Mouse (Mus musculus) midbrain, embryonic 12.5 days (tissue): ENCODE data around the gene Ankrd12. TPM values are rescaled to one million over a fixed set of nuclear protein-coding genes. Genes with fewer than 3 reads are reported as not detected.
"Not testable (repeated sequence)": the region's sequence is repeated elsewhere in the genome, so short reads cannot be mapped to it uniquely, and the experiment has no call there.

Source experiments
- ATAC-seq: fragments of 200-750 bp; cut with Nextera tagmentation; 2 replicates; pipeline ENCODE4 v1.8.0; 2017; ENCODE audit warnings: low read depth, moderate TSS enrichment, moderate library complexity; ENCODE audit not compliant: low FRiP score
- H3K27ac ChIP-seq: fragments of 300-500 bp; sonication (generic); replicated peaks from 2 replicates; pipeline ENCODE4 v1.5.1; 2016; ENCODE audit warnings: mild to moderate bottlenecking
- H3K27me3 ChIP-seq: fragments of 300-500 bp; sonication (generic); 2 replicates; pipeline ENCODE4 v1.6.1; 2016; ENCODE audit warnings: mild to moderate bottlenecking
- H3K36me3 ChIP-seq: fragments of 300-500 bp; sonication (generic); 2 replicates; pipeline ENCODE4 v1.6.1; 2016
- H3K4me1 ChIP-seq: fragments of 300-500 bp; sonication (generic); 2 replicates; pipeline ENCODE4 v1.6.1; 2016
- H3K4me2 ChIP-seq: fragments of 300-500 bp; sonication (generic); replicated peaks from 2 replicates; pipeline ENCODE4 v1.6.1; 2016; ENCODE audit warnings: mild to moderate bottlenecking, moderate library complexity
- H3K4me3 ChIP-seq: fragments of 300-500 bp; sonication (generic); 2 replicates; pipeline ENCODE4 v1.5.1; 2016; ENCODE audit warnings: mild to moderate bottlenecking
- H3K9ac ChIP-seq: fragments of 300-500 bp; sonication (generic); replicated peaks from 2 replicates; pipeline ENCODE4 v1.6.1; 2016; ENCODE audit warnings: mild to moderate bottlenecking, moderate library complexity
- H3K9me3 ChIP-seq: fragments of 300-500 bp; sonication (generic); 2 replicates; pipeline ENCODE4 v1.6.1; 2016; ENCODE audit warnings: mild to moderate bottlenecking
- WGBS: fragments of 180-500 bp; shearing (Covaris S2); methylation state at CpG from one replicate; pipeline ENCODE4 v1.1.7; 2016; 5-methylcytosine and 5-hydroxymethylcytosine counted together
- polyA plus RNA-seq: library from polyadenylated mRNA; unstranded; fragments of >200 nt; fragmentation: Nextera tagmentation; extraction: Ambion mirVana; gene quantifications from 2 replicates; pipeline ENCODE4 v1.2.1, GENCODE M21; 2016

Ankrd12 gene
- polyA plus RNA-seq, 1 experiment from 2014 or later, result 52.4 TPM

GRCm38 (mm10) chr17:66076174-66076927, 538 bp downstream of the Ankrd12 start:
- peak; percentile 87 for ATAC-seq
- under 1% methylated on average over 80 of the region's 95 CpGs for WGBS
- H3K9ac ChIP-seq, result peak overlapping the region; percentile 92
- peak overlapping the region; percentile 98 for H3K4me3 ChIP-seq
- peak overlapping the region; percentile 95 for H3K27ac ChIP-seq
- H3K9me3 ChIP-seq, result no peaks in the 10 kb centered on the region
- peaks cover 21% of the 10 kb centered on the region for H3K36me3 ChIP-seq
- H3K4me1 ChIP-seq, result peaks cover 11% of the 10 kb centered on the region
- H3K4me2 ChIP-seq, result peak overlapping the region; percentile 88
- H3K27me3 ChIP-seq, result no peaks in the 10 kb centered on the region

DNA sequence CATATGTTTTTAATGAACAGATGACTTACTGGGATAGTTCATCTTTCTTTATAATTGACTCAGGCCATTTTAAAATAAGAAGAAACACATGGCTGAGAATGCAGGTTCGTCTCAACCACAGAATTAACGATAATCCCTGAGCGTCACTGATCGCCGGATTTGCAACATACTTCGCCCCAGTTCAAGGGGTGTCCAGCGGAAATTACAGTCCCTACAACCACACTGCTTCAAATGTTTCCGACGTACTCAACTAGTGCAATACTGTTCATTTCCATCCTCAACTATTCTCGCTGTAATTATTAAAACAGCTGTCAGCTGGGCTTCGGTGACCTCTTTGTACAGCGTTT, 1.1 kb downstream of the Ankrd12 start:
- Histone ChIP-seq H3K27me3 (no peaks in the 10 kb centered on the region), H3K9me3 (no peaks in the 10 kb centered on the region), H3K4me3 (peak overlapping the region; percentile 98), H3K27ac (peak overlapping the region; percentile 95), H3K36me3 (peaks cover 15% of the 10 kb centered on the region), H3K4me2 (peak overlapping the region; percentile 88), H3K4me1 (peaks cover 11% of the 10 kb centered on the region), H3K9ac (peak overlapping the region; percentile 92)
- ATAC-seq, result no peak
- WGBS, result 4% methylated on average over 12 of the region's 12 CpGs

DNA sequence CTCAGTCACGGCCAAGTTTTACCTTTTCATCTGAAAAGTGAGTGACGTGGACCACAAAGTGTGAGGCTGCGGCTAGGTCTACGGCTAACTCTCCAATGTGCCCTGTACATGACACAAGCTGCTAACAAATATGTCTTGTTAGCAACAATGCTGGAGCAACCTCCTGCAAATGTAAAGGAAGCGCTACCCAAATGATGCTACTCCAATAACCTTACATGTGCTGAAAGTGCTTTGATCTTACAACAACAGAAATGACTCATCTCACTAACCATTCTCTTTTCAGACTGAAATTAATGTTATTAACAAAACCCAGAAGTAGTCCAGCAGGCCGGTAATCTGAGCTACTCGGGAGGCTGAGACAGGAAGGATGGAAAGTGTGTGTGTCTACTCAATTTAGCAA, 2.9 kb downstream of the Ankrd12 start:
- ATAC-seq, result no peak

GRCm38 (mm10) chr17:66069036-66069435, 7.9 kb downstream of the Ankrd12 start:
- not testable (repeated sequence) for H3K4me1 ChIP-seq

More for the DNA sequence above, 2.9 kb downstream of the Ankrd12 start:
- H3K27ac ChIP-seq, result no peak overlapping the region
- 88% methylated on average over 7 of the region's 7 CpGs for WGBS
- peaks cover 11% of the 10 kb centered on the region for H3K4me1 ChIP-seq
- no peaks in the 10 kb centered on the region for H3K27me3 ChIP-seq
- H3K36me3 ChIP-seq, result no peaks in the 10 kb centered on the region
- H3K4me2 ChIP-seq, result no peak overlapping the region
- no peaks in the 10 kb centered on the region for H3K9me3 ChIP-seq
- no peak overlapping the region for H3K4me3 ChIP-seq
- no peak overlapping the region for H3K9ac ChIP-seq

GRCm38 (mm10) chr17:66065115-66065514, 11.8 kb downstream of the Ankrd12 start:
- no peak overlapping the region for H3K4me2 ChIP-seq
- no peaks in the 10 kb centered on the region for H3K27me3 ChIP-seq
- H3K27ac ChIP-seq, result no peak overlapping the region
- WGBS, result 85% methylated on average over 4 of the region's 4 CpGs
- no peak overlapping the region for H3K9ac ChIP-seq
- ATAC-seq, result no peak
- H3K4me1 ChIP-seq, result no peaks in the 10 kb centered on the region
- H3K9me3 ChIP-seq, result no peaks in the 10 kb centered on the region
- no peak overlapping the region for H3K4me3 ChIP-seq
- H3K36me3 ChIP-seq, result no peaks in the 10 kb centered on the region

More at GRCm38 (mm10) chr17:66069036-66069435, 7.9 kb downstream of the Ankrd12 start:
- H3K9ac ChIP-seq, H3K9me3 ChIP-seq, H3K36me3 ChIP-seq, ATAC-seq, H3K4me3 ChIP-seq, H3K4me2 ChIP-seq, H3K27ac ChIP-seq, H3K27me3 ChIP-seq: not testable (repeated sequence)
- 97% methylated on average over 2 of the region's 2 CpGs for WGBS

DNA sequence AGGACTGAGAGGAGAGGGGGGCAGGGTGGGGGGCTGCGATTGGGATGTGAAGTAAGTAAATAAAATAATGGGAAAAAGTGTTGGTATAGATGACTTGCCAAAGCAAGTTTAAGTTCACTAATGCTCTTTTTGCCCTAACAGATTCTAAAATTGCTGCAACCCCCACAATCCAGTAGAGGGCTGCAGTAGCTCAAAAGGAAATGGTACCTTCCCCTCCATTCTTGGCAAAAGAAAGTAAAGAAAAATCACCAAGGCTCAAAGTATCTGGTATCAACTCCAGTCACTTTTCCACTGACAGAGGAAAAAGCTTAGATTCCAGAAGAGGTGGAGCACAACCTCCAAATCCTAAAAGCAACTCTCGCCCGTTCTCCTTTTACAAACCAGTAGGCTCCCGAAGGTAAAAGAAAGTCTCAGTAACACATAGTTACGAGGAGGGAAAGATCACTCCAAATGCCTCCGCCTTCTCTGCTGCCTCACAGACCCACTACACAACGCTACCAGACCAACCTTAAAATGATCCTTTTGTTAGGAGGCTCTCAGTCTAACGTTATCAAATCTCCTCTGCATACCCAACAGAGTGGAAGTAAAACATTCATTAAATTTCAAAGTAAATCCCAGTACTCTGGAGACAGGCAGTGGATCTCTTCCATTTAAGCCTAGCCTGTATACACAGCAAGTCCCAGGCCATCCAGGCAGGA, 15.5 kb downstream of the Ankrd12 start:
- no peaks in the 10 kb centered on the region for H3K27me3 ChIP-seq
- 51% methylated on average over 8 of the region's 8 CpGs for WGBS
- no peak for ATAC-seq
- no peak overlapping the region for H3K27ac ChIP-seq
- H3K4me2 ChIP-seq, result no peak overlapping the region
- no peaks in the 10 kb centered on the region for H3K9me3 ChIP-seq
- no peak overlapping the region for H3K9ac ChIP-seq
- no peak overlapping the region for H3K4me3 ChIP-seq
- no peaks in the 10 kb centered on the region for H3K4me1 ChIP-seq
- no peaks in the 10 kb centered on the region for H3K36me3 ChIP-seq

DNA sequence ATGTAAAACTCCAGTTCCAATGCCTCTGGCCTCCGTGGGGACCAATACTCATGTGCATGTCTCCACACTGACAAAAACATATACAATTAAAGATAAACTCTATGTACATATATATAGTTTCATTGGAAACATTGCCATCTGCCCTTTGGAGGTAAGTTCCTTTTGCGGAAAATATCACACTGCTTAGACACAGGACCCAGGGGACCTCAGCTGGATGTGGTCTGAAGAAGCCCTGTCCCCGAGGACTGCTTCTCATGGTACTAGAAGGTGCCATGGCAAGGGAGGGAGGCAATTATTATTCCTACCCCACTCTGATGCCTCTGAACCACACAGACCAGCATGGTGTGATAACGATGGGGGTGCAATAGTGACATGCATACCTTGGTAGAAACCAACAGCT, 18.7 kb downstream of the Ankrd12 start:
- no peak overlapping the region for H3K27ac ChIP-seq
- H3K9ac ChIP-seq, result no peak overlapping the region
- H3K4me3 ChIP-seq, result no peak overlapping the region
- H3K4me2 ChIP-seq, result no peak overlapping the region
- no peaks in the 10 kb centered on the region for H3K36me3 ChIP-seq
- H3K27me3 ChIP-seq, result no peaks in the 10 kb centered on the region
- 91% methylated on average over 4 of the region's 4 CpGs for WGBS
- H3K9me3 ChIP-seq, result no peaks in the 10 kb centered on the region
- H3K4me1 ChIP-seq, result no peaks in the 10 kb centered on the region
- no peak for ATAC-seq

GRCm38 (mm10) chr17:66057145-66057544, 19.7 kb downstream of the Ankrd12 start:
- ATAC-seq, result no peak
- WGBS, result 85% methylated on average over 2 of the region's 2 CpGs
- no peaks in the 10 kb centered on the region for H3K27me3 ChIP-seq
- H3K4me1 ChIP-seq, result no peaks in the 10 kb centered on the region
- H3K27ac ChIP-seq, result no peak overlapping the region
- H3K36me3 ChIP-seq, result no peaks in the 10 kb centered on the region
- H3K4me2 ChIP-seq, result no peak overlapping the region
- H3K4me3 ChIP-seq, result no peak overlapping the region
- H3K9me3 ChIP-seq, result no peaks in the 10 kb centered on the region
- no peak overlapping the region for H3K9ac ChIP-seq

- Histone ChIP-seq H3K36me3 (no peaks in the 10 kb centered on the region), H3K4me1 (no peaks in the 10 kb centered on the region), H3K9me3 (no peaks in the 10 kb centered on the region), H3K27me3 (no peaks in the 10 kb centered on the region), H3K4me3 (no peak overlapping the region), H3K9ac (no peak overlapping the region), H3K27ac (no peak overlapping the region), H3K4me2 (no peak overlapping the region)
- 79% methylated on average over 4 of the region's 4 CpGs for WGBS
- no peak for ATAC-seq
Measured at GRCm38 (mm10) chr17:66053349-66053748, 23.5 kb downstream of the Ankrd12 start.

DNA sequence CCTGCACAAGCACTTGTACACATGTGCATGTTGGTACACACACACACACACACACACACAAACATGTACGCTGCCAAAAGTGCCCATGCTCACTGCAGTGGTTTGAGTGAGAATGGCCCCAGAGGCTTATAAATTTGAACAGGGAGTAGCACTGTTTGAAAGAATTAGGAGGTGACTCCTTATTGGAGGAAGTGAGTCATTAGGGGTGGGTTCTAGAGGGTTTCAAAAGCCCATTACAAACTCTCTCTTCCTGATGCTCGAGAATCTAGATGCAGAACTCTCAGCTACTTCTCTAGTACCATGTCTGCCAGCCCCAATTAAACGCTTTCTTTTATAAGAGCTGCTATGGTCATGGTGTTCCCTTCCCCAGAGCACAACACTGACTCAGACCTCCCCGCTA, 28.1 kb downstream of the Ankrd12 start:
- ATAC-seq, result no peak
- Histone ChIP-seq H3K4me3 (no peak overlapping the region), H3K9me3 (no peaks in the 10 kb centered on the region), H3K4me1 (no peaks in the 10 kb centered on the region), H3K9ac (no peak overlapping the region), H3K4me2 (no peak overlapping the region), H3K27ac (no peak overlapping the region), H3K27me3 (no peaks in the 10 kb centered on the region), H3K36me3 (0 out of 2 replicates have a peak, but pooled peaks cover 7% of the 10 kb centered on the region)
- 88% methylated on average over 4 of the region's 4 CpGs for WGBS

DNA sequence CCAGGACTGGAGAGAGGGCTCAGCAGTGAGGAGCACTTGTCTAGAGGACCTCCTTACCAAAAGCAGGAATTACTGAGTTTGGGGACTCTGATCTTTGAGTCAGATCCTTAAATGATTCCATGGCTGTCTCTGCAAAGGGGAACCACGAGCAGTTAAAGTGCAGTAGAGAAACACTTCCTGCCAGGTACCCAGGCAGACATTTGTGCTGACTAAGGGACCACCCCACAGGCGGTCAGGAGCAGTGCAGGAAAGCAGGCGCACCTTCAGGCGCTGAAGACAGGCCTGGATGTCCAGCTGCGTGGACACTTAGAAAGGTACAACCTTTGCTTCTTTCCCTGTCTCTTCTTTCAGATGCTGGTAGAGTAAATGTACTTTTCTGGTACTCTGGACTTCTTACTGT, 28.7 kb downstream of the Ankrd12 start:
- Histone ChIP-seq H3K27me3 (no peaks in the 10 kb centered on the region), H3K4me1 (no peaks in the 10 kb centered on the region), H3K9me3 (no peaks in the 10 kb centered on the region), H3K36me3 (0 out of 2 replicates have a peak, but pooled peaks cover 7% of the 10 kb centered on the region), H3K4me3 (no peak overlapping the region), H3K27ac (no peak overlapping the region), H3K9ac (no peak overlapping the region), H3K4me2 (no peak overlapping the region)
- WGBS, result 71% methylated on average over 5 of the region's 5 CpGs
- ATAC-seq, result no peak

GRCm38 (mm10) chr17:66043679-66044078, 33.2 kb downstream of the Ankrd12 start:
- H3K4me1 ChIP-seq, H3K27me3 ChIP-seq, H3K4me2 ChIP-seq, H3K27ac ChIP-seq, H3K4me3 ChIP-seq, H3K9ac ChIP-seq, H3K9me3 ChIP-seq, ATAC-seq: not testable (repeated sequence)
- WGBS, result 86% methylated on average over 4 of the region's 4 CpGs
- 0 out of 2 replicates have a peak, but pooled peaks cover 11% of the 10 kb centered on the region for H3K36me3 ChIP-seq
